Mouse (Mus musculus) lung, postnatal 0 days (tissue): ENCODE measurements around the gene Pld3.

Experiments
- CTCF ChIP-seq: IDR thresholded peaks from 2 replicates; pipeline ENCODE4 v1.5.1; 2016; ENCODE audit warnings: antibody characterized with exemption, mild to moderate bottlenecking
- EP300 ChIP-seq: IDR thresholded peaks from 2 replicates; pipeline ENCODE4 v1.6.1; 2016; ENCODE audit warnings: antibody characterized with exemption, mild to moderate bottlenecking, control low read depth

- TF ChIP-seq CTCF (no peak), EP300 (no peak)
Measured at GRCm38 (mm10) chr7:27483860-27484259, 69.2 kb downstream of the Pld3 start.
